Mouse (Mus musculus) frontal cortex, adult 2 months (tissue): ENCODE results near the gene Dst. TPM values are rescaled to one million over a fixed set of nuclear protein-coding genes. Genes with fewer than 3 reads are reported as not detected.

ENCODE experiments used
- DNase-seq, 2 experiments: peaks; one replicate each; pipeline ENCODE4 v3.0.0; 2022; ENCODE audit warnings: low spot score in 1 of 2; ENCODE audit errors: extremely low spot score in 1 of 2
- polyA plus RNA-seq: library from polyadenylated mRNA; depleted of rRNA; stranded (reverse); fragments of >200 nt; gene quantifications from 2 replicates; pipeline ENCODE4 v1.2.3, GENCODE M21; 2012

Gene Dst
- polyA plus RNA-seq, 1 experiment, result 80.9 TPM

DNA sequence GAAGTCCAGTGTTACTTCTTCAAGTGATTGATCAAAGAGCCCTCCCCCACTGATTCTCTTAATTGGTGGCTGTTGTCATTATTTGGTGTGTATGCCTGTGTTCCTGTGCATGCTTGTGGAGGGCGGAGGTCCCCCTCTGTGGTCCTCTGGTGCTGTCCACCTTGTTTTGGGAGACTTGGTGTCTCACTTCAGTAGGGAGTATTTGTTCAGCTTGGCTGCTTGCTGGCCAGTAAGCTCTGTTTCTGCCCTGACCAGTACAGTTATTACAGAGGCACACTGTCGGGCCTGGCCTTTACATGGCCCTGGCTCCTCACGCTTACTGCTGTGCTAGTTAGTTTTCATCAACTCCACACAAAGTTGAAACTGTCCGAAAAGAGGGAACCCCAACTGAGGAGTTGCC lies 109.3 kb downstream of the Dst start:
- no peak for DNase-seq

- no peak for DNase-seq
These were observed 112.6 kb downstream of the Dst start for GRCm38 (mm10) chr1:34020599-34020998.

DNA sequence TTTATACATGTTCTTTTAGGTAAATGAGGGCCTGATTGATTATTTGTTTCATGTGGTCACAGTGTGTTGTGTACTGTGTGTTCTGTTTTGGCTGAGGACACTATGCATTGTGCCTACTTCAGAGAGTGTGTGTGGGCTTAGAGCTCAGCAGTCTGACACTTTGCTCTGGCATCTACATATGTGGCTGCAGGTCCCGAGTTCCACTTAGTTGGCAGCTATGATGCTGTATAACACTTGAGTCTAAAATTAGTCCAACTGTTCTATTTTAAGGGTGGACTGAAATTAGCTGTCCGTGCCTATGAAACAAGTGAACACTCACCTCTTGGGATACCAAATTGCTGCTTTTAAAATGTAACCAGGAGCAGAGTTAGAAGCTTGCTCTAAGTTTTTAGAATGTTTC lies 113.5 kb downstream of the Dst start:
- DNase-seq, result no peak

- no peak for DNase-seq
These were observed 115.1 kb downstream of the Dst start for GRCm38 (mm10) chr1:34023154-34023553.

DNA sequence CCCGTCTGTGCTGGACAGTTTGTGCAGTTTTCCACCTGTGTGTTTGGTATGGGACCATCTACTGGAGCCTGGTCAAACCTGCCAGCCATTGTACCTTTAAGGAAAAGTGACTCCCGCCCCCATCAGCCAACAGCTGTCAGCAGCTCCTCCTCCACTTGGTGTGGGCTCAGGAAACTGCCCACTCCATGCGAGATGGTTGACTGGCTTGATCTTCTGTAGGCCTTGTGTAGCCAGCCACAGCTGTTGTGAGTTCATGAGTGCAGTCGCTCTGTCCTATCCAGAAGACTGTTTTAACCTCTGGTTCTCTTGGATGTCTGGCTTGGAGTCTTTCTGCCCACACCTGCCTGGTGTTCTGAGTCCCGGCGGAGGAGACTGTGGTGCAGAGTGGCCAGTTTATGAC lies 117.9 kb downstream of the Dst start:
- DNase-seq, result no peak

DNA sequence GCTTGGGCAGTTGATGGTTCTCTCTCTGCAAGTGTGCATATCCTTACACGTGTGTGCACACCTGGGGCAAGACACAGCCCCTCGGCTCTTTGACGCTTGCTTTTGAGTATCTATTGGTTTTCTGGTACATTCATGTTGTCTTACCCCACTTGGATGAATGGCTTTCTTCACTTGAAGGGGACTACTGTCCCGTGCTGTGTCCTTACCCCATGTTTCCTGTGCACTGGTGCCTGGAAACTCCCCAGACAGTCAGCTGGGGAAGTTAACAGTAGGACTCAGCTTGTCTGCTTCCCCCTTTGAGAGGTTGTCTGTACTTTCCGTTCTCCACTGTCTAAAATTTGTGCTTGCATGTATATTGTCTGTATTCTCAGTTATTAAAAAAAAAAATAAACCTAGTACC lies 120.7 kb downstream of the Dst start:
- DNase-seq, result no peak

- no peak for DNase-seq
These were observed 122.5 kb downstream of the Dst start for GRCm38 (mm10) chr1:34030330-34031021.

GRCm38 (mm10) chr1:34033052-34033451 lies 125.0 kb downstream of the Dst start:
- DNase-seq, result no peak

DNA sequence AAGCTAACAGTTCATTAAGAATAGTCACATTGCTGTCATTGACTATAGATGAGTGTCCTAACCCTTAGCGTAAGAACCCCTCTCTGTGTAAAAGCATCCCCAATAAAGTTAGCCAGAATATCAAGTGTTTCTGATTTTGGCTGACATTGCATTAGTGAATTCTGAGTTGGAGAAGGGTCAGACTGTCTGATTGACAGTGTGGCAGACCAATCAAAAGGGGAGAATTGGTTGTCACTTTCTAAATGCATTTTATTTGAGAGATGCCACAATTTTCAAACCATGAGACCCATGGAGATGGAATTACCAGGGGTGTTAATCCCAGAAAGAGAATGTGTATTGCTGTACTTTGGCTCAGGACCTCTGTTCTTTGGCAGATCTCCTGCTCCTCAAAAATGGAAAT lies 125.5 kb downstream of the Dst start:
- no peak for DNase-seq

DNA sequence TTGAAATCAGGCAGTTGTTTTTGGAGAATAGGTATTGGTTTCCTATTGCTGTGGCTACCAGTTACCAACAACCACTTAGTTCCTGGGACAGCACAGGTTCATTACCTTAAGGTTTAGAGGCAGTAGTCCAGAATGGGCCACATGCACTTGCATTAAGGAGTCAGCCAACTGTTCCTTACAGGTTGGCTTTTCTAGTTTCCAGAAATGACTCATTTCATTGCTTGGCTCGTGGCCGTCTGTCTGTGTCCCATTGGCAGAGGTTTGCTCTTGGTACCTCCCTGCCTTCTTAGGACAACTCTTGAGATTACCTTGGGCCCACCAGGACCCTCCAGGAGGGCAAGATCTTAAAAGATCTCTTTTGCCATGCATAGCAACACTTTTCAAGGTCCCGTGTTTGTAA lies 125.9 kb downstream of the Dst start:
- no peak for DNase-seq

- no peak for DNase-seq
These were observed 128.1 kb downstream of the Dst start for GRCm38 (mm10) chr1:34036111-34036510.

- DNase-seq, result no peak
These were observed 130.5 kb downstream of the Dst start for GRCm38 (mm10) chr1:34038571-34038970.

GRCm38 (mm10) chr1:34040049-34040448 lies 132.0 kb downstream of the Dst start:
- DNase-seq, result no peak

- peak in 1 of 2 experiments; percentile 58 for DNase-seq
These were observed 133.1 kb downstream of the Dst start for GRCm38 (mm10) chr1:34040901-34041721.

GRCm38 (mm10) chr1:34042299-34042698 lies 134.3 kb downstream of the Dst start:
- no peak for DNase-seq

DNA sequence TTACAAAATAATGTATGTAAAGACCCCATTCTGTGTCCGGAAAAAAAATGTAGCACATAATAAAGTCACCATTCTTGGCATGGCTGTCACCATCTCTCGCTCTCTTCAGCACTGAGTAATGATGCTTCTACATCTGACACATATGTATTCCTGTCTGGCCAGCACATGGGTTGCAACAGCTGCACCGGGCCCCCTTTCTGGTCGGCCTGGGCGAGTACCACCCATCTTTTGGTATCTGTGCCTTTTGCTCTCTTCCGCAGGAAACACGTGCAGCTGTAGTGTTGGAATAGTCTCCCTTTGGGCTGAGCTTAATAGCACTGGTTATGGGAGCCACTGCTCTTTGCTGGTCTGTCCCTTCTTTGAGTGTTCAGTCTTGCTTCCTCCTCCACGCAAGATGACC lies 135.3 kb downstream of the Dst start:
- no peak for DNase-seq

GRCm38 (mm10) chr1:34043836-34044550 lies 136.0 kb downstream of the Dst start:
- DNase-seq, result no peak

DNA sequence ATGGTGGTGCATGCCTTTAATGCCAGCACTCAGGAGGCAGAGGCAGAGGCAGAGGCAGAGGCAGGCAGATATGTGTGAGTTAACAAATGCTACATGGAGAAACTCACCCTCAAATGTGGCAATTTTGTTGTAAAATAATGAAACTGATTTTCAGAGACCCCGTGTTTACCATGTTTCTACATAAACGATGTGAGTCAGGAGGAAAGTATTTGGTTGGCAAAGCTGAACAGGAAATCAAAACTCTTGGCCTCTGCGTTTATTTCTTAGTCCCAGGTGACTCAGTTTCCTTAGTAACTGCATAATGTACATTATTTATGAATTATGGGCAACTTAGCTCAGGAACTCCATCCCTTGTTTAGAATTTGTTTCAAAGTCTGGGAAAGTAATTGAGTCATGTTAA lies 136.7 kb downstream of the Dst start:
- DNase-seq, result no peak

DNA sequence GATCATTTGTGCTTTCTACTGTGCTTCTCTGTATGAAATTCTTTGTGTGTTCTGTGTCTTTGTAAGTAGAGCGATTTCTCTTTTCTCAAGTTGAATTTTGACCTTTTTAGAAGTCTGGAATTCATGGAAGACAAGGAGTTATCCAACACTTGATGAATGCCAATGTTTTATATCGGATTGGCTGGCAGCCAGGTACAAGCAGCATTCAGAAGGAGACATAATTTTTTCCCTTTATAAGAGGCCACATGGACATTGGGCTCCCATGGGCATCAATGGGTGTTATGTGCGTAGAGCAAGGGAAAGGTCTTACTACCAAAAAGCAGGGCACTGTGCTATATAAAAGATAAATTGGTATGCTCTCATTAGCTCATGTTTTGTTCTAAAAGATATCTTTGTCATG lies 139.3 kb downstream of the Dst start:
- no peak for DNase-seq

DNA sequence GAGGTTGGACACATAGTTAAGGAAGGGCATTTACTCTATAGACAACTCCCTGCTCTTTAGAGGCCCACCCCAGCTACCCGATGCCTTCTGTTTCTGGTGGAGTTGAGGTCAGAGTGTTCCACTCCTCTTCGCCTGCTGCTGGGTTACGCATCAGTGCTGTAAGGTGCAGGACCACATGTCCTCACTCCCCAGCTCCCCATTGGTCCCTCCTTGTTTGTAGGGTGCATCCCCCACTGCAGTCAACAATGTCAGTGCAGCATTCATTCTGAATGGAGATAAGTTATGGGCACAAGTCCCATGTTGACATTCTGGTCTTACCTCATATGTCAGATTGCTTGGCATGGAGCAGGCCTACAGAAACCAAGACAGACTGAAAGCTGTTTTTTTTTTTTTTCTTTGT lies 143.2 kb downstream of the Dst start:
- DNase-seq, result no peak

GRCm38 (mm10) chr1:34052422-34052821 lies 144.4 kb downstream of the Dst start:
- no peak for DNase-seq

DNA sequence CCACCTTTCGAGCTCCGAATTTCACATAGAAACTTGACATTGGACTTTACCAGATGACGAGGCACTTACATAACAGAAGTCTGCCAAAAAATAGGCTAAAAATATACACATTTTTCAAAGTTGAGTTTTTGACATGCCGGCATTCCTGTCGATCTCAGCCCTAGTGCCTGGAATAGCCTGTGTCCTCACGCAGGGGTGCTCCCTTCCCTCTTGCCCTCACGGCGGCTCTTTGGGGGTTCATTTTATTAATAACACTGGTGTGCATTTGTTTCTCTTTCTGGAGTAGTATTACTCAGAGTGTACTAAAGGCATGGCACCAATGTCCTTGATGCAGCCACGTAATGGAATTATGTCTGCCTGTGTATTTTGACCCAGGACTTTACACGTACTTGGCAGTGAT lies 146.9 kb downstream of the Dst start:
- no peak for DNase-seq
